In the genomic region with DNA sequence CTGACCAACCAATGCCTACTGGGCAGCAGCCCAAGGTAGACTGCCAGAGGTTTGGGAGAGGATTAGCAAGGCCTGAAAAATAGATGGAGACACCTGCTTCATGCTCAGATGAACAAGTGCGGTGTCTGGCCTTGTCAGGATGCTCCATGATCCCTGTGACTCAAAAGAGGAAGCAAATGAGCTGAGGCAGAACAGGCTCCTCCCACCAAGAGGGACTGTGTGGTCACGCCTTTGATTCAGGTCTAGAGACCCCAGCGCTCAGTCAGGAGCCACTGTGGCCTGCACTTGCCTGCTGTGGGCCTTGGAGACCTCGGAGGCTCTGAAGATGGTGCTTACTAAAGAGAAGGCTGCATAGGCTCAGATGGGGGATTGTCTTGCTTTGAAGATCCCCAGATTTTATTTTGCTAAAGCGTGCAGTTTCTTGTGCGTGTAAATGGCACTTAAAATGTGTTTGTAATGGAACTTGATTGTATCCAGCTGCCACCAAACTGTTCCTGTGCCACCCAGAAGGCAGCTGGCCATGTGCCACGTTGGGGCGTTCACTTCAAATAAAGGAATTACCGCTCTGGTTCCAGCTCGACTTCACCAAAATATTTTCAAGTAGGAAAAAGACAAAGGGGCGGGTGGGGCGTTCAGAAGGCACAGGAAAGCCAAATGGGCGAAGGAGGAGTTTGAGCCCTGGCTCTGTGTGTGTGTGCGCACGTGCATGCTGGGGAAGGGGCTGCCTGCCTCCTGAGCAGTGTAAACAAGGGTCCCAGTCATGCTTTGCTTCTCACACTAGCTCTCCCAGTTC, we compare ENCODE assay signal across 7 mouse cellular contexts. TPM values are rescaled to one million over a fixed set of nuclear protein-coding genes. Genes with fewer than 3 reads are reported as not detected.
DNase-seq lines count a peak whose midpoint lies in the region; TF ChIP-seq lines count a peak whose summit lies in the region.

No protein-coding gene starts in this region.

- H3K27me3 ChIP-seq in splenic B cell, adult 2 months (ENCODE audit: control insufficient read depth, insufficient read depth, low read length, poor library complexity, severe bottlenecking) = no peaks in the 10 kb centered on the region

- DNase-seq in A20 (ENCODE audit: low read depth, low spot score) = peak; percentile 83
- peak; percentile 50 for DNase-seq in MEL-GATA-1-ER (ENCODE audit: extremely low read depth, low read depth)
- DNase-seq in heart, postnatal 10 days = peak; percentile 52 to 72
- DNase-seq in layer of hippocampus, adult 18-20 months (ENCODE audit: low spot score in 2 of 2) = peak; percentile 65 to 82
- peak; percentile 81 for DNase-seq in lung, postnatal 14 days
- peak; percentile 75 for DNase-seq in splenic B cell, adult 2 months (ENCODE audit: low read depth, low spot score)

- TF ChIP-seq POLR2A in cortical plate, adult 2 months (IDR thresholded peaks at IDR 0.05; ENCODE audit: extremely low read depth, insufficient read depth, low read length) = no peak

- no peaks in the 10 kb centered on the region for H3K36me3 ChIP-seq in splenic B cell, adult 2 months (ENCODE audit: control insufficient read depth, insufficient read depth, low read length, poor library complexity, severe bottlenecking)

- H3K27ac ChIP-seq in cortical plate, adult 2 months (ENCODE audit: insufficient read depth, low read length) = peak overlapping the region; percentile 3; the same call in 1 of the 2 replicates

- peaks cover 5% of the 10 kb centered on the region for H3K4me1 ChIP-seq in cortical plate, adult 2 months (ENCODE audit: control insufficient read depth, insufficient read depth, low read length)

- TF ChIP-seq CTCF in cortical plate, adult 2 months (IDR thresholded peaks at IDR 0.05; ENCODE audit: extremely low read depth, insufficient read depth, low read length) = no peak

- intact Hi-C loops in heart, postnatal 10 days (cut with DNase I) = no loop called here

- H3K4me3 ChIP-seq in cortical plate, adult 2 months (ENCODE audit: insufficient read depth, low read length) = no peak overlapping the region

RNA-seq across cellular contexts. Expression of a gene that starts 6.0 kb away (rescaled TPM):
- 69.2 and 80.3 TPM in 2 replicates for polyA plus RNA-seq in cortical plate, adult 2 months (2012; rRNA removed)
- total RNA-seq in heart, postnatal 10 days (2021) = 10 to 100 TPM; 51.2 to 59.7 TPM
- total RNA-seq in layer of hippocampus, adult 18-20 months (2021) = 10 to 100 TPM; 88.0 to 91.7 TPM

RNA-seq across cellular contexts. Expression of a gene that starts 35.7 kb away (rescaled TPM):
- 26.7 and 27.3 TPM in 2 replicates for polyA plus RNA-seq in cortical plate, adult 2 months (2012; rRNA removed)
- total RNA-seq in heart, postnatal 10 days (2021) = 10 to 100 TPM; 13.9 TPM
- total RNA-seq in layer of hippocampus, adult 18-20 months (2021) = 10 to 100 TPM; 25.7 to 28.3 TPM
